Mouse (Mus musculus) midbrain, embryonic 14.5 days (tissue): ENCODE data around the gene Rbm20. TPM values are rescaled to one million over a fixed set of nuclear protein-coding genes. Genes with fewer than 3 reads are reported as not detected.

Experiments used
- ATAC-seq: fragments of 200-750 bp; cut with Nextera tagmentation; 2 replicates; pipeline ENCODE4 v1.8.0; 2017; ENCODE audit warnings: moderate number of reproducible peaks, moderate library complexity; ENCODE audit not compliant: low FRiP score, low TSS enrichment
- DNase-seq: peaks from one replicate; pipeline ENCODE4 v3.0.0-alpha.2; 2015
- H3K27ac ChIP-seq: fragments of 300-500 bp; sonication (generic); replicated peaks from 2 replicates; pipeline ENCODE4 v1.5.1; 2014; ENCODE audit warnings: mild to moderate bottlenecking, low read depth, low read length, moderate library complexity
- H3K27me3 ChIP-seq: fragments of 300-500 bp; sonication (generic); 2 replicates; pipeline ENCODE4 v1.6.1; 2014; ENCODE audit warnings: low read length, control low read depth, mixed read lengths; ENCODE audit not compliant: control insufficient read depth, insufficient read depth
- H3K36me3 ChIP-seq: fragments of 300-500 bp; sonication (generic); 2 replicates; pipeline ENCODE4 v1.6.1; 2014; ENCODE audit warnings: low read length, control low read depth; ENCODE audit not compliant: control insufficient read depth, insufficient read depth
- H3K4me1 ChIP-seq: fragments of 300-500 bp; sonication (generic); 2 replicates; pipeline ENCODE4 v1.6.1; 2014; ENCODE audit warnings: mild to moderate bottlenecking, antibody characterized with exemption, low read length, control low read depth; ENCODE audit not compliant: control insufficient read depth, insufficient read depth
- H3K4me2 ChIP-seq: fragments of 300-500 bp; sonication (generic); 2 replicates; pipeline ENCODE4 v1.6.1; 2014; ENCODE audit warnings: mild to moderate bottlenecking, low read length, moderate library complexity
- H3K4me3 ChIP-seq: fragments of 300-500 bp; sonication (generic); replicated peaks from 2 replicates; pipeline ENCODE4 v1.5.1; 2014; ENCODE audit warnings: low read depth, low read length
- H3K9ac ChIP-seq: fragments of 300-500 bp; sonication (generic); replicated peaks from 2 replicates; pipeline ENCODE4 v1.6.1; 2014; ENCODE audit warnings: mild to moderate bottlenecking, low read length, moderate library complexity
- H3K9me3 ChIP-seq: fragments of 300-500 bp; sonication (generic); 2 replicates; pipeline ENCODE4 v1.6.1; 2016; ENCODE audit warnings: low read length, control low read depth, mixed read lengths; ENCODE audit not compliant: control insufficient read depth
- WGBS: fragments of 180-500 bp; shearing (Covaris S2); extraction: QIAGEN DNeasy Blood & Tissue Kit; methylation state at CpG from one replicate; pipeline ENCODE4 v1.1.7; 2014; 5-methylcytosine and 5-hydroxymethylcytosine counted together
- polyA plus RNA-seq: library from polyadenylated mRNA; unstranded; fragments of >200 nt; fragmentation: Nextera tagmentation; extraction: Ambion mirVana; gene quantifications from 2 replicates; pipeline ENCODE4 v1.2.1, GENCODE M21; 2014

Gene Rbm20
- polyA plus RNA-seq, 1 experiment from 2014 or later = 0.61 TPM

DNA sequence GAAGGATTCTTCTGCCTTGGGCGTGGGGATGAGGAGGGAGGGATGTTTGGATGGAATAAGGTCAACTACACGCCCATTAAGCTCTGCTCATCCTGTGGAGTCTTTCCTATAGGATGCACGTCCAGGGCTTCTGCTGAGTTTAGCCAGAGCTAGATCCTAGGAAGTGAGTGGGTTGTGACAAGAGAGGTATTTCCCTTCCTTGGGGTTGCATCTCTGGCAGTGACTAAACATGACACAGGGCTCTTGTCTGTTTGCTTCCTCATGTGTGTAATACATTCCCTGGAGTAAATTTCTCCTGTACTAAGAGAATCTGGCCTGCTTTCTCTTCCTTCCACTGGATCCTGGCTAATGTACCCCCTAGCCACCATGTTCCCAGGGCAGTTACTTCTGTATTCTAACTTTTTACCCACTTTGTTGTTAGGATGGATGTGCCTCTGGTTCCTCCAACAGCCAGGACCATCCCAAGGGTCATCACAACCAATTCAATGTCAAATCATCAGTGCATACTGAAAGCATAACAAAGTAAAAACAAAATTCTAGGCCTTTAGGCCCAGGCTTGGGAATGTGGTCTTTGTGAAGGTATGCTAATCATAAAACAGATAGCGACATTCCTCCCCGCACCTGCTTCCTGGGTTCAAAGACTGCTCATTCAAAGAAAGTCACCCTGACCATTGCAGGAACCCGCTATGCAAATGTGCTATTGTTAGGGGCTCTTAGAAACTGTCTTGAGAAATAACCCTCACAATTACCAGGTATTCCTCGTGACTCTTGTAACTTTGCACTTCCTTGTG, 87.8 kb downstream of the Rbm20 start:
- H3K4me2 ChIP-seq = no peak overlapping the region
- 73% methylated on average over 6 of the region's 7 CpGs for WGBS
- no peaks in the 10 kb centered on the region for H3K4me1 ChIP-seq
- no peaks in the 10 kb centered on the region for H3K9me3 ChIP-seq
- no peaks in the 10 kb centered on the region for H3K36me3 ChIP-seq
- DNase-seq (no peak), ATAC-seq (no peak)
- no peak overlapping the region for H3K27ac ChIP-seq
- H3K9ac ChIP-seq = no peak overlapping the region
- no peak overlapping the region for H3K4me3 ChIP-seq
- no peaks in the 10 kb centered on the region for H3K27me3 ChIP-seq

- Histone ChIP-seq H3K9ac (no peak overlapping the region), H3K27ac (no peak overlapping the region), H3K27me3 (no peaks in the 10 kb centered on the region), H3K4me2 (no peak overlapping the region), H3K4me1 (no peaks in the 10 kb centered on the region), H3K4me3 (no peak overlapping the region), H3K9me3 (no peaks in the 10 kb centered on the region), H3K36me3 (no peaks in the 10 kb centered on the region)
- DNase-seq (peak; percentile 90), ATAC-seq (no peak)
- WGBS = 35% methylated on average over 3 of the region's 3 CpGs
Measured at GRCm38 (mm10) chr19:53768478-53768877, 91.4 kb downstream of the Rbm20 start.

DNA sequence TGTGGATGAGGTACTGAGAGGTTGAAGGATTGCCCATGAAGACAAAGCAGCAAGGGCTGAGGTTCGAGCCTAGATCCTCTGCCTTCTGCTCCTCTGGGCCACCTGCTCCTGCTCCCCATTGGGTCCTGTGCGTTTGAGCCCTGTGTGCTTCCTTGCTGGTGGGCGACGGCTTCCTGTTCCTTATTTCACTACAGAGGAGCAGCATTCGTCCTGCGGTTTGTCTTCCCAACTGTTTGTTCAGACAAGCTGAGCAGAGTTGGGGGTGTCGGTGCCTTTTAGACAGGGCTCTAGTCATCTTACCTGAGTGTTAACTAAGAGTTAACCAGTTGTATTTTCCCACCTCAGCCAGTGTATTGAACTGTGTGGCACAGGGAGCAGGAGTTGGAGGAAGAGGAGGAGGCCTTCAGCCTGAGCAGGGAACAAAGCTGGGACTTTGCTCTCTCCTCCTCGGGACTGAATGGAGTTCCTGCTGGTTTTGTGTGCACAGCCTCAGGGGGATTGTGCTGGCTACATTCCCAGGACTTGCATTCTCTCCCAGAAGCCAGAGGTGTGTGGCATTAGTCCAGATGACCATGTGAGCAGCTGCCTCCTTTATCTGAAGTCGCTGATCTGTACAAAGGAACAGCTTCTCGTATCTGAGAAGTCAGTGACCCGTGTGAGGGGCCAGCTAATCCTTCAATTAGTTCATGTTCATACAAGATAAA, 97.0 kb downstream of the Rbm20 start:
- Histone ChIP-seq H3K4me1 (no peaks in the 10 kb centered on the region), H3K36me3 (no peaks in the 10 kb centered on the region), H3K27ac (no peak overlapping the region), H3K9ac (no peak overlapping the region), H3K4me3 (no peak overlapping the region), H3K9me3 (no peaks in the 10 kb centered on the region), H3K27me3 (no peaks in the 10 kb centered on the region), H3K4me2 (no peak overlapping the region)
- 54% methylated on average over 11 of the region's 11 CpGs for WGBS
- DNase-seq (peak; percentile 75), ATAC-seq (0 out of 2 replicates have a peak, but pooled peaks have one; percentile 34)

GRCm38 (mm10) chr19:53774641-53775350, 97.7 kb downstream of the Rbm20 start:
- no peak overlapping the region for H3K9ac ChIP-seq
- no peaks in the 10 kb centered on the region for H3K4me1 ChIP-seq
- H3K4me2 ChIP-seq = no peak overlapping the region
- 54% methylated on average over 7 of the region's 7 CpGs for WGBS
- H3K27ac ChIP-seq = no peak overlapping the region
- no peaks in the 10 kb centered on the region for H3K27me3 ChIP-seq
- H3K9me3 ChIP-seq = no peaks in the 10 kb centered on the region
- no peak overlapping the region for H3K4me3 ChIP-seq
- H3K36me3 ChIP-seq = no peaks in the 10 kb centered on the region
- DNase-seq = no peak
- 0 out of 2 replicates have a peak, but pooled peaks have one; percentile 14 for ATAC-seq

- H3K4me2 ChIP-seq = no peak overlapping the region
- no peaks in the 10 kb centered on the region for H3K4me1 ChIP-seq
- ATAC-seq = no peak
- H3K9me3 ChIP-seq = no peaks in the 10 kb centered on the region
- H3K27ac ChIP-seq = no peak overlapping the region
- 81% methylated on average over 9 of the region's 9 CpGs for WGBS
- no peak overlapping the region for H3K4me3 ChIP-seq
- no peaks in the 10 kb centered on the region for H3K36me3 ChIP-seq
- H3K9ac ChIP-seq = no peak overlapping the region
- DNase-seq = no peak
- H3K27me3 ChIP-seq = no peaks in the 10 kb centered on the region
Measured at GRCm38 (mm10) chr19:53779402-53779801, 102.3 kb downstream of the Rbm20 start.

GRCm38 (mm10) chr19:53779818-53780217, 102.7 kb downstream of the Rbm20 start:
- H3K27ac ChIP-seq = no peak overlapping the region
- no peak overlapping the region for H3K4me3 ChIP-seq
- H3K27me3 ChIP-seq = no peaks in the 10 kb centered on the region
- DNase-seq = no peak
- H3K36me3 ChIP-seq = no peaks in the 10 kb centered on the region
- no peak for ATAC-seq
- no peaks in the 10 kb centered on the region for H3K9me3 ChIP-seq
- no peaks in the 10 kb centered on the region for H3K4me1 ChIP-seq
- WGBS = 91% methylated on average over 4 of the region's 4 CpGs
- no peak overlapping the region for H3K4me2 ChIP-seq
- H3K9ac ChIP-seq = no peak overlapping the region

DNA sequence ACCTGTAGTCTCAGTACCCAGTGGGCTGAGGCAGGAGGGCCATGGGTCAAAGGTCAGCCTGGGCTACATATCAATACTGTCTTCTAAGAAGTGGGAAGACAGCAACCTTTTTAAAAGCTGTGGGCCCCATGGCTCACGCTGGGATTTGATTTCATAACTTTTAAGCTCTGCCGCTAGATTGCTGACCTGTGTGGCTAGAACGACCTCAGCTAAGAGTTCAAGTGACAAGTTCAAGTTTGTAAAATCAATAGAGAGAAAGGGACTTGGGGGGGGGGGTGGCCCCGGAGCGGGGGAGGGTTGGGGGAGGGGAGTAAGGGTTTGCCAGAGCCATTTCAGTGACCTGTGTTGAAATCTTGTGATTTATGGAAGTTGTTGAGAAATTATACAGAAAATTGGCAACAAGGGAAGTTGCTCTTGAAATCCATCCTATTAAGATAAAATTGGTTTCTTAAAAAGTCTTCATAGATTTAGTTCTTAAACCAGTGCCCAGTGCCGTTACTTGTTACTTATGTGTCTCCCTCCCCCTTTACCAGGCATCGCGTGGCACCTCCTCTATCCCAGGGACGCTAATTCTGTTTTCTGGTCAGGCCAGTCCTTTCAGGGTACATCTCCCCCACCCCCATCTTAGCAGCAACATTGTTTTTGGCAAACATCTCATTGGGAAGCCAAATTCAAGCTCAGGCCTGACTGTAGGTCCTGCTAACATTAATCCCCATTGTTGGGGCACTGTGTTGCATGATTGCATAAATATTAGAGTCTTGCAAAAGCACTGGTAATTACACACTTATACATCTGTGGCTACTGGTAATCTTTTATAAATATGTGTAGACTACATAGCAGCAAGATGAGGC, 103.9 kb downstream of the Rbm20 start:
- Histone ChIP-seq H3K27me3 (no peaks in the 10 kb centered on the region), H3K36me3 (no peaks in the 10 kb centered on the region), H3K9ac (no peak overlapping the region), H3K4me1 (no peaks in the 10 kb centered on the region), H3K4me3 (no peak overlapping the region), H3K9me3 (no peaks in the 10 kb centered on the region), H3K27ac (no peak overlapping the region), H3K4me2 (no peak overlapping the region)
- 67% methylated on average over 9 of the region's 9 CpGs for WGBS
- DNase-seq = no peak
- ATAC-seq = no peak

- H3K4me2 ChIP-seq = no peak overlapping the region
- H3K27ac ChIP-seq = no peak overlapping the region
- no peak overlapping the region for H3K9ac ChIP-seq
- WGBS = 89% methylated on average over 7 of the region's 7 CpGs
- H3K36me3 ChIP-seq = no peaks in the 10 kb centered on the region
- no peak for DNase-seq
- ATAC-seq = no peak
- H3K4me3 ChIP-seq = no peak overlapping the region
- no peaks in the 10 kb centered on the region; the same call in 1 of the 2 replicates for H3K4me1 ChIP-seq
- no peaks in the 10 kb centered on the region for H3K27me3 ChIP-seq
- H3K9me3 ChIP-seq = no peaks in the 10 kb centered on the region
Measured at GRCm38 (mm10) chr19:53781826-53782225, 104.7 kb downstream of the Rbm20 start.
